Mouse (Mus musculus) heart, embryonic 14.5 days (tissue): ENCODE results near the gene Slc25a38. TPM values are rescaled to one million over a fixed set of nuclear protein-coding genes. Genes with fewer than 3 reads are reported as not detected.

Experiments
- ATAC-seq: fragments of 200-750 bp; cut with Nextera tagmentation; 2 replicates; pipeline ENCODE4 v1.8.0; 2017; ENCODE audit warnings: low read depth, moderate TSS enrichment; ENCODE audit not compliant: insufficient number of reproducible peaks, insufficient read depth, low FRiP score
- H3K27ac ChIP-seq, 2 experiments: fragments of 200-500 bp in 1 of 2; fragments of 300-500 bp in 1 of 2; sonication (generic) in 1 of 2; replicated peaks in 1 of 2; 2 replicates each; pipeline ENCODE4 v1.5.1; 2012 to 2014; ENCODE audit warnings: low read depth in 2 of 2, low read length in 2 of 2, control low read depth in 1 of 2, mild to moderate bottlenecking in 1 of 2, mixed read lengths in 1 of 2; ENCODE audit not compliant: control insufficient read depth in 1 of 2, insufficient read depth in 1 of 2
- H3K27me3 ChIP-seq: fragments of 300-500 bp; sonication (generic); 2 replicates; pipeline ENCODE4 v1.6.1; 2014; ENCODE audit warnings: mild to moderate bottlenecking, low read length, control low read depth; ENCODE audit not compliant: control insufficient read depth, insufficient read depth
- H3K36me3 ChIP-seq: fragments of 300-500 bp; sonication (generic); 2 replicates; pipeline ENCODE4 v1.6.1; 2014; ENCODE audit warnings: mild to moderate bottlenecking, control low read depth, low read length, mixed read lengths; ENCODE audit not compliant: control insufficient read depth, insufficient read depth
- H3K4me1 ChIP-seq, 2 experiments: fragments of 200-500 bp in 1 of 2; fragments of 300-500 bp in 1 of 2; sonication (generic) in 1 of 2; 2 replicates each; pipeline ENCODE4 v1.6.1; 2012 to 2014; ENCODE audit warnings: low read length in 2 of 2, control low read depth in 1 of 2, mixed read lengths in 1 of 2; ENCODE audit not compliant: control insufficient read depth in 2 of 2, insufficient read depth in 2 of 2
- H3K4me2 ChIP-seq: fragments of 300-500 bp; sonication (generic); 2 replicates; pipeline ENCODE4 v1.6.1; 2014; ENCODE audit warnings: mild to moderate bottlenecking, low read length
- H3K4me3 ChIP-seq, 2 experiments: fragments of 200-500 bp in 1 of 2; fragments of 300-500 bp in 1 of 2; sonication (generic) in 1 of 2; 2 replicates each; pipeline ENCODE4 v1.5.1; 2012 to 2014; ENCODE audit warnings: low read length in 2 of 2, mild to moderate bottlenecking in 2 of 2, control low read depth in 1 of 2, low read depth in 1 of 2, moderate library complexity in 1 of 2; ENCODE audit not compliant: control insufficient read depth in 1 of 2, insufficient read depth in 1 of 2
- H3K9ac ChIP-seq: fragments of 300-500 bp; sonication (generic); 2 replicates; pipeline ENCODE4 v1.6.1; 2014; ENCODE audit warnings: mild to moderate bottlenecking, low read length
- H3K9me3 ChIP-seq: fragments of 300-500 bp; sonication (generic); 2 replicates; pipeline ENCODE4 v1.6.1; 2016; ENCODE audit warnings: low read length, control low read depth; ENCODE audit not compliant: control insufficient read depth
- WGBS: fragments of 180-500 bp; shearing (Covaris S2); extraction: QIAGEN DNeasy Blood & Tissue Kit; methylation state at CpG from one replicate; pipeline ENCODE4 v1.1.7; 2014; 5-methylcytosine and 5-hydroxymethylcytosine counted together
- polyA plus RNA-seq: library from polyadenylated mRNA; unstranded; fragments of >200 nt; fragmentation: Nextera tagmentation; extraction: Ambion mirVana; gene quantifications from 2 replicates; pipeline ENCODE4 v1.2.1, GENCODE M21; 2014

Slc25a38 gene
- polyA plus RNA-seq, 1 experiment from 2014 or later, result 19.5 TPM

GRCm38 (mm10) chr9:120140652-120141051, 30.5 kb downstream of the Slc25a38 start:
- H3K4me2 ChIP-seq, result 0 out of 2 replicates have a peak overlapping the region, but pooled peaks have one; percentile 14
- no peaks in the 10 kb centered on the region for H3K27me3 ChIP-seq
- no peaks in the 10 kb centered on the region for H3K9me3 ChIP-seq
- WGBS, result 7% methylated on average over 4 of the region's 4 CpGs
- no peak overlapping the region for H3K27ac ChIP-seq
- H3K36me3 ChIP-seq, result no peaks in the 10 kb centered on the region
- ATAC-seq, result no peak
- H3K4me3 ChIP-seq, result no peak overlapping the region
- H3K9ac ChIP-seq, result no peak overlapping the region
- H3K4me1 ChIP-seq, result no peaks in the 10 kb centered on the region

DNA sequence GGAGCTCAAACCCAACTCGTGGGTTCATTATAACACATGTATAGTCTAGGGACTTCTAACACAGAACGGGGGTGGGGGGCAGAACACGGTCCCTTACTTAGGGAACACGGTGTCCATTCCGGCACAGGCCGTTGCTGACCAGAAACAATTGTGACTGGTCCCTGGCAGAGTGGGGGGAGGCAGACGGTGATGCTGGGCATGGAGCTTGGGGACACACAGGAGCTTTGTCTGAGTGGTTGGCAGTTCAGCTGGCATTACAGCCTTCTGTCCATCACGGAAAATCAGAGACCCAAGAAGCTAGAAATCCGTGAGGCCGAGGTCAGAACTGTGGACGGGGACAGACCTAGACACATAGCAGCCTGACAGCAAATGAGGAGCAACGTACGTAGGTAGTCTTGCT, 34.3 kb downstream of the Slc25a38 start:
- WGBS, result 87% methylated on average over 13 of the region's 13 CpGs
- ATAC-seq, result no peak
- H3K4me3 ChIP-seq, result no peak overlapping the region

DNA sequence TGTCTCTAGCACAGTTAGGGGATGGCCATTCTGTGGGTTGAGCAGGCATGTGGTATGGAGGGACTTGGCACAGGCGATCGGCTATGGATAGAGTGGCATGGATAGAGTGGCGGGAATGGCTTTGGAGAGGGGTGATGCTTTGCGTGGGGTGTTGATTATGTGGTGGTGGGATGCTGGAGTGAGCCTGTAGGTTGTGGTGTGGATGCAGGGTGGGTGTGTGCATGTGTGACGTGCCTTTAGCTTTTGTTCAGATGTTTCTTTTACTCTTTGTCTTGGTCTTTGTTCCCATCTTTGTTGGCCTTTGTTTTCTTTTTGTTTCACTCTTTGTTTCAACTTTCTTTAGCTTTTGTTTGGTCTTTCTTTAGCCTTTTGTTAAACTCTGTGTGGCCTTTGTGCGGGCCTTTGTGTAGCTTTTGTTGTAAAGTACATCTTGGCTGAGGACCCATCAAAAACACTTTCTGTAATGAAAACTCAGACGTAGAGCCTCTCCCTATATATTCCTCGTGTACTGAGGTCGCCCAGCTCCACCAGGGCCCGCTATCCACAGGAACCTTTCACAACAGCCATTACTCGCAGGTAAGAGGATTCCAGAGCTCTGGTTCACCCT, 39.2 kb downstream of the Slc25a38 start, which contains the start of gene Mobp:
Gene Mobp, plus strand, starts transcription at position 486 of the 607 bp plus-strand sequence.
- Histone ChIP-seq H3K36me3 (no peaks in the 10 kb centered on the region), H3K4me1 (no peaks in the 10 kb centered on the region), H3K9me3 (no peaks in the 10 kb centered on the region), H3K27me3 (no peaks in the 10 kb centered on the region; the same call in 1 of the 2 replicates), H3K4me3 (no peak within 1 kb of the TSS), H3K4me2 (no peak within 1 kb of the TSS), H3K27ac (no peak within 1 kb of the TSS), H3K9ac (no peak within 1 kb of the TSS)
- ATAC-seq, result no peak
- 75% methylated on average over 11 of the region's 11 CpGs for WGBS

More for the DNA sequence above, 34.3 kb downstream of the Slc25a38 start:
- Histone ChIP-seq H3K27ac (no peak overlapping the region), H3K27me3 (no peaks in the 10 kb centered on the region), H3K9me3 (no peaks in the 10 kb centered on the region), H3K4me2 (no peak overlapping the region), H3K36me3 (no peaks in the 10 kb centered on the region), H3K9ac (no peak overlapping the region), H3K4me1 (no peaks in the 10 kb centered on the region)

- no peaks in the 10 kb centered on the region; the same call in 1 of the 2 replicates for H3K27me3 ChIP-seq
- no peaks in the 10 kb centered on the region for H3K36me3 ChIP-seq
- no peak overlapping the region for H3K9ac ChIP-seq
- H3K9me3 ChIP-seq, result no peaks in the 10 kb centered on the region
- no peak overlapping the region for H3K4me2 ChIP-seq
- no peak overlapping the region for H3K27ac ChIP-seq
- 50% methylated on average over 5 of the region's 5 CpGs for WGBS
- H3K4me3 ChIP-seq, result no peak overlapping the region
- H3K4me1 ChIP-seq, result no peaks in the 10 kb centered on the region
- no peak for ATAC-seq
Observed at GRCm38 (mm10) chr9:120151152-120151551, 41.0 kb downstream of the Slc25a38 start.

DNA sequence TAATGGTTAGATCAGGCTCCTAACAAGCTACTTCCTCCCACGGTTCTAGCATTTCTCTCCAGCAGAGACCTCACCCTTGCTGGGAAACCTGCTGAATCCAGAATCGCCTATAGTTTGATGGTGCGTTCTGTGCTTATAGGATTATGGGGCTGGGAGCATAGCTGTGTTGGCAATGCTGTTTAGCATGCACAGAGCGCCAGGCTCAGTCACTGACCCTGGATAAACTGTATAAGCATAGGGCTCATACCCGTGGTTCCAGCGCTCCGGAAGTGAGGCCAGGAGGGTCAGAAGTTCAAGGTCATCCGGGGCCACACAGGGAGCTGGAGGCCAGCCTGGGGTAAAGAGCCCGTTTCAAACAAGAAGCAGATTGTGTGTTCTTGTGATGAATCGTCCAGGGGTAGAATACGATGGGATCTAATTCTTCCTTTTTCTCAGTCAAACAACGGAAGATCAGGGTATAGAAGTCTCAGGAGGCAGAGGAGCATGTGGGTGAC, 41.8 kb downstream of the Slc25a38 start:
- H3K4me1 ChIP-seq, result no peaks in the 10 kb centered on the region
- no peak overlapping the region for H3K27ac ChIP-seq
- no peak overlapping the region for H3K4me3 ChIP-seq
- no peaks in the 10 kb centered on the region for H3K9me3 ChIP-seq
- WGBS, result 75% methylated on average over 12 of the region's 12 CpGs
- no peak overlapping the region for H3K9ac ChIP-seq
- no peak for ATAC-seq
- no peak overlapping the region for H3K4me2 ChIP-seq
- H3K36me3 ChIP-seq, result no peaks in the 10 kb centered on the region
- H3K27me3 ChIP-seq, result no peaks in the 10 kb centered on the region; the same call in 1 of the 2 replicates

DNA sequence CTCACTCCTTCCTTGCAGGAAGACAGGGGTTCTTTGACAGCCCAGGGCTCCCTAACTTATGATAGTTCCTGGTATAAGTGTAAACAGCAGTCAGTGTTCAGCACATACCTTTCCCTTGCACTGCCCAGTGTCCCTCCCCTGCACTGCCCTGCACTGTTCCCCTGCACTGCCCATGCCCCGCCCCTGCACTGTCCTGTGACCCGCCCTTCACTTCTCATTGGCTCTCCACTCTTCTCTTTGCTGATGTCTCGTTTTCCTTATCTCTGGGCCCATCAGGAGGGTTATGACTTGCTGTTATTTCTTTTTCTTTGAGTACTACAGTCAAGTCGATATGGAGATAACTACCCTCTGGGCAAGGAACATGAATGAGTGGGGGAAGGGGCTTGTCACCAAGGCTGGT, 47.9 kb downstream of the Slc25a38 start:
- H3K9me3 ChIP-seq, result no peaks in the 10 kb centered on the region
- ATAC-seq, result no peak
- WGBS, result 35% methylated on average over 4 of the region's 4 CpGs
- H3K4me3 ChIP-seq, result no peak overlapping the region
- H3K36me3 ChIP-seq, result no peaks in the 10 kb centered on the region
- H3K9ac ChIP-seq, result no peak overlapping the region
- no peaks in the 10 kb centered on the region for H3K4me1 ChIP-seq
- no peak overlapping the region for H3K4me2 ChIP-seq
- no peak overlapping the region for H3K27ac ChIP-seq
- no peaks in the 10 kb centered on the region for H3K27me3 ChIP-seq

GRCm38 (mm10) chr9:120163862-120164261, 53.7 kb downstream of the Slc25a38 start:
- Histone ChIP-seq H3K27me3 (peaks cover under 1% of the 10 kb centered on the region; the same call in 1 of the 2 replicates), H3K9ac (no peak overlapping the region), H3K9me3 (no peaks in the 10 kb centered on the region), H3K4me2 (no peak overlapping the region), H3K4me3 (no peak overlapping the region), H3K27ac (no peak overlapping the region), H3K4me1 (no peaks in the 10 kb centered on the region), H3K36me3 (no peaks in the 10 kb centered on the region)
- WGBS, result 84% methylated on average over 16 of the region's 16 CpGs
- ATAC-seq, result no peak

GRCm38 (mm10) chr9:120167826-120168225, 57.7 kb downstream of the Slc25a38 start:
- Histone ChIP-seq H3K36me3 (no peaks in the 10 kb centered on the region), H3K9me3 (no peaks in the 10 kb centered on the region), H3K4me3 (no peak overlapping the region), H3K4me2 (no peak overlapping the region), H3K4me1 (no peaks in the 10 kb centered on the region), H3K9ac (no peak overlapping the region), H3K27ac (no peak overlapping the region), H3K27me3 (peaks cover 6% of the 10 kb centered on the region; the same call in 1 of the 2 replicates)
- ATAC-seq, result no peak
- WGBS, result 54% methylated on average over 10 of the region's 11 CpGs
